ENCODE assay signal across 22 mouse cellular contexts in genomic region chr5:112584155-112584769, GRCm38 (mm10). TPM values are rescaled to one million over a fixed set of nuclear protein-coding genes. Genes with fewer than 3 reads are reported as not detected.
A peak's percentile ranks its signal among the peaks of the same experiment; 100 is the strongest.
DNase-seq lines count a peak whose midpoint lies in the region; ATAC-seq and TF ChIP-seq lines count a peak whose summit lies in the region.
"Had no signal": no experiment of that assay in that cellular context is flagged by ENCODE, and none has a peak within 500 bp of the region (broad histone marks: within the 10 kb centered on the region; RNA-seq: fewer than 3 reads in every experiment).

No protein-coding gene starts in this region.

- peaks cover 6% of the 10 kb centered on the region; the same call in 1 of the 2 replicates for H3K27me3 ChIP-seq in forebrain, embryonic 13.5 days
- no peaks in the 10 kb centered on the region for H3K27me3 ChIP-seq in forebrain, postnatal 0 days (ENCODE audit: insufficient read depth, low read length)

- H3K36me3 ChIP-seq in forebrain, embryonic 13.5 days (ENCODE audit: poor library complexity, severe bottlenecking), result no peaks in the 10 kb centered on the region
- no peaks in the 10 kb centered on the region for H3K36me3 ChIP-seq in forebrain, postnatal 0 days (ENCODE audit: insufficient read depth)
- H3K36me3 ChIP-seq: hindbrain, embryonic 10.5 days; kidney, embryonic 15.5 days; limb, embryonic 15.5 days; midbrain, embryonic 13.5 days had no signal

- H3K27ac ChIP-seq in forebrain, embryonic 13.5 days, result 0 out of 2 replicates have a peak overlapping the region, but pooled peaks have one; percentile 10
- no peak overlapping the region for H3K27ac ChIP-seq in forebrain, postnatal 0 days (ENCODE audit: low read depth, low read length)
- H3K27ac ChIP-seq: kidney, embryonic 15.5 days; left cerebral cortex, adult 2 months; limb, embryonic 15.5 days; liver, embryonic 14.5 days had no signal

- no peak for ATAC-seq in forebrain, embryonic 13.5 days
- ATAC-seq in forebrain, postnatal 0 days, result no peak
- ATAC-seq in CD4-positive, CD25-positive, alpha-beta regulatory T cell, adult 4 months, result no peak
- ATAC-seq: forebrain, embryonic 16.5 days; hindbrain, embryonic 16.5 days; intestine, postnatal 0 days had no signal

- no peak for TF ChIP-seq CTCF in forebrain, postnatal 0 days (IDR thresholded peaks at IDR 0.05; ENCODE audit: low read depth)

- H3K9ac ChIP-seq in forebrain, embryonic 13.5 days, result no peak overlapping the region
- no peak overlapping the region for H3K9ac ChIP-seq in forebrain, postnatal 0 days
- H3K9ac ChIP-seq: kidney, embryonic 15.5 days; limb, embryonic 15.5 days; liver, embryonic 14.5 days; lung, embryonic 14.5 days; midbrain, embryonic 13.5 days had no signal

- H3K9me3 ChIP-seq in forebrain, embryonic 13.5 days (replicated peaks), result no peaks in the 10 kb centered on the region
- H3K9me3 ChIP-seq in forebrain, postnatal 0 days (ENCODE audit: low read length), result no peaks in the 10 kb centered on the region
- H3K9me3 ChIP-seq: hindbrain, embryonic 10.5 days; kidney, embryonic 15.5 days; limb, embryonic 15.5 days; midbrain, embryonic 13.5 days had no signal

- DNase-seq in adrenal gland, adult 2 months, result peak; percentile 34
- no peak for DNase-seq in adrenal gland, postnatal 4 days (ENCODE audit: low spot score in 2 of 2)
- no peak for DNase-seq in forebrain, postnatal 0 days
- DNase-seq in kidney, postnatal 10 days, result peak; percentile 32
- DNase-seq in kidney, adult 8-10 months, result no peak
- peak; percentile 66 for DNase-seq in brain, adult 2 months (ENCODE audit: low read depth, low spot score)
- DNase-seq: embryo, embryonic 11 days; gastrocnemius, postnatal 25 days; heart, adult 18-20 months; lung, embryonic 14.5 days had no signal

- H3K4me1 ChIP-seq in forebrain, embryonic 13.5 days, result peaks cover 18% of the 10 kb centered on the region
- H3K4me1 ChIP-seq in forebrain, postnatal 0 days (ENCODE audit: insufficient read depth), result peaks cover 6% of the 10 kb centered on the region; the same call in 1 of the 2 replicates
- H3K4me1 ChIP-seq: kidney, embryonic 15.5 days; limb, embryonic 15.5 days had no signal

- no peak overlapping the region for H3K4me2 ChIP-seq in forebrain, embryonic 13.5 days
- H3K4me2 ChIP-seq in forebrain, postnatal 0 days (ENCODE audit: low read depth), result no peak overlapping the region
- H3K4me2 ChIP-seq: kidney, embryonic 15.5 days; limb, embryonic 15.5 days; lung, embryonic 14.5 days had no signal

- no peak overlapping the region for H3K4me3 ChIP-seq in forebrain, embryonic 13.5 days
- H3K4me3 ChIP-seq in forebrain, postnatal 0 days (ENCODE audit: low read depth, low read length), result no peak overlapping the region
- H3K4me3 ChIP-seq: hindbrain, embryonic 10.5 days; kidney, embryonic 15.5 days; left cerebral cortex, adult 2 months; limb, embryonic 15.5 days; midbrain, embryonic 13.5 days had no signal

- WGBS in forebrain, embryonic 13.5 days, result 87% methylated on average over 4 of the region's 4 CpGs
- WGBS in forebrain, postnatal 0 days, result 86% methylated on average over 4 of the region's 4 CpGs

RNA-seq across cellular contexts. Expression of gene Sez6l, which starts 7.3 kb away (rescaled TPM):
- total RNA-seq in adrenal gland, adult 2 months (2021), result 1 to 10 TPM; 7.0 to 8.9 TPM
- 3.7 and 5.1 TPM in 2 replicates for polyA plus RNA-seq in adrenal gland, adult 2 months (2012; rRNA removed)
- total RNA-seq in adrenal gland, postnatal 4 days (2021), result 1 to 10 TPM; 7.6 to 8.7 TPM
- polyA plus RNA-seq in forebrain, embryonic 13.5 days (2015; fragmentation: Nextera tagmentation; extraction: Ambion mirVana), result 22.5 and 24.0 TPM in 2 replicates
- 46.3 and 73.8 TPM in 2 replicates for total RNA-seq in forebrain, postnatal 0 days (2014; rRNA removed)
- polyA plus RNA-seq in forebrain, postnatal 0 days (2015; fragmentation: Nextera tagmentation; extraction: Ambion mirVana), result 28.3 and 48.4 TPM in 2 replicates
- polyA plus RNA-seq in CD4-positive, CD25-positive, alpha-beta regulatory T cell, adult 4 months (2017; shearing (Covaris generic)), result not detected
- total RNA-seq: gastrocnemius, postnatal 25 days; megakaryocyte, adult 5-6 weeks had no signal

Comparison
In these comparisons a context has a peak if more than half of its experiments do, and no peak if none do; other contexts are left out.
1. DNase-seq: peak in adrenal gland, adult 2 months (single experiment), kidney, postnatal 10 days (single experiment) and brain, adult 2 months (single experiment); none in adrenal gland, postnatal 4 days (0 of 2), forebrain, postnatal 0 days (single experiment) and kidney, adult 8-10 months (0 of 2).